Mouse (Mus musculus): ENCODE results near the gene Cbln4. TPM values are rescaled to one million over a fixed set of nuclear protein-coding genes. Genes with fewer than 3 reads are reported as not detected.
A peak's percentile ranks its signal among the peaks of the same experiment; 100 is the strongest.

Gene Cbln4
- polyA plus RNA-seq (2015; fragmentation: Nextera tagmentation; extraction: Ambion mirVana) = 3.7 and 5.7 TPM in 2 replicates

DNA sequence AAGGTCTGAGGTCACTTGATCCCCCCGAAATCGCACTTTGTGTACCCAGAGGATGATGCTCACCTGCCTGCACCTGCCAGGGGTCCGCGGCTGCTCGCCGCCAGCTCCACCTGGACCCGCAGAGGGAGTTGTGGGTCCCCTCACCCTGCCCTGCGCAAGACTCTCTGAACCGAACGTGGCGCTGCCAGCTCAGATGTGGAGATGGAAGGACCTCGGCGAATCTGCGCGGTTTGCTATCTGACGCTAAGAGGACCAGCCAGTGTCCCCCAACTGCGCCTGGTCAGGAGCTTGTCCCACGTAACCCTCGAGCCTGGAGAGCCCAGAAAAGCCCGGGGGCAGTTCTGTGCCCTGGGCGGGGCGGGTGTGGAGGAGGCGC, at the start of gene Cbln4:
TSS of gene Cbln4 (minus strand) at position 232 of the 376 bp plus-strand sequence.
- Histone ChIP-seq H3K36me3 (ENCODE audit: poor library complexity, severe bottlenecking) (no peaks in the 10 kb centered on the region), H3K27me3 (peaks cover 58% of the 10 kb centered on the region), H3K27ac (no peak within 1 kb of the TSS), H3K4me1 (peaks cover 37% of the 10 kb centered on the region), H3K4me2 (peak within 1 kb of the TSS; percentile 87), H3K9me3 (replicated peaks) (no peaks in the 10 kb centered on the region), H3K4me3 (peak within 1 kb of the TSS; percentile 46), H3K9ac (peak within 1 kb of the TSS; percentile 56)
- WGBS = under 1% methylated on average over 23 of the region's 23 CpGs
- no peak for ATAC-seq

DNA sequence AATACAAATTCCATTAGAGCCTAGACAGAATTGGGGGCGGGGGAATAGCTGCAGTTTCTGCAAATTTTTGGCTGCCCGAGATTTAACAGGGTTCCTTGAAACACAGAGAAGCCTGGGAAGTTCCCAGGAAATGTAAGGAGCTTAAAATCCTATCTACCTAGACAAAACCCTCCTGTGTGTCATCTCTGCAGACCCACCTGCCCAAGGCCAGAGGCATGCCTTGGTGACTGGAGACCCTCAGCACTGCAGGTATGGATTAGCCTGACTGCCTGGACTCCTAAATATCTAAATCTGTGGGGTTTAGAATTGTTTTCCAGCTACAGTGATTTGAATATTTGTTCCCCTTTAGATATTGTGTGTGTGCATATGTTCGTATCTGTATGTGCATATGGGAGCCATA, 35.3 kb upstream of the Cbln4 start:
- Histone ChIP-seq H3K9me3 (replicated peaks) (no peaks in the 10 kb centered on the region), H3K9ac (no peak overlapping the region), H3K36me3 (ENCODE audit: poor library complexity, severe bottlenecking) (no peaks in the 10 kb centered on the region), H3K4me1 (no peaks in the 10 kb centered on the region), H3K27ac (no peak overlapping the region), H3K27me3 (no peaks in the 10 kb centered on the region), H3K4me2 (no peak overlapping the region), H3K4me3 (no peak overlapping the region)
- 84% methylated on average over 3 of the region's 3 CpGs for WGBS
- no peak for ATAC-seq

DNA sequence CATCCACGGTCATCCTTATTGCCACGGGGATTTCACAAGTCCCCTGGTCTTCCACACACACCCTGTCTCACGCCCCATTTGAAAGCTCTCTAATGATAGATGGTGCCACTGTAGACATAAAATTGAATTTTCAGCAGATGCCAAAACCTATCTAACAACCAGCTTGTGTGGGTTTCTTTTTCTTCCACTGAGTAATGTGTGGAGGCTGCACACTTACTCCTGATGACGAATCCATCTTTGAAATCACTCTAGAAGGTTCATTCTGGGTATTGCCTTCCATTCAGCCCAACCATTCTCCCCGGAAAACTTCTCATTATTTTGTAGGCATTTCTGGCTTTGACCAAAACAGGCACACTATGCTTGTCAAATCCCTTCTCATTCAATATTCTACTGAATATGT, 33.0 kb upstream of the Cbln4 start:
- Histone ChIP-seq H3K4me2 (no peak overlapping the region), H3K4me1 (no peaks in the 10 kb centered on the region), H3K27me3 (no peaks in the 10 kb centered on the region), H3K9me3 (replicated peaks) (no peaks in the 10 kb centered on the region), H3K27ac (no peak overlapping the region), H3K9ac (no peak overlapping the region), H3K4me3 (no peak overlapping the region), H3K36me3 (ENCODE audit: poor library complexity, severe bottlenecking) (no peaks in the 10 kb centered on the region)
- 91% methylated on average over 5 of the region's 5 CpGs for WGBS
- no peak for ATAC-seq

DNA sequence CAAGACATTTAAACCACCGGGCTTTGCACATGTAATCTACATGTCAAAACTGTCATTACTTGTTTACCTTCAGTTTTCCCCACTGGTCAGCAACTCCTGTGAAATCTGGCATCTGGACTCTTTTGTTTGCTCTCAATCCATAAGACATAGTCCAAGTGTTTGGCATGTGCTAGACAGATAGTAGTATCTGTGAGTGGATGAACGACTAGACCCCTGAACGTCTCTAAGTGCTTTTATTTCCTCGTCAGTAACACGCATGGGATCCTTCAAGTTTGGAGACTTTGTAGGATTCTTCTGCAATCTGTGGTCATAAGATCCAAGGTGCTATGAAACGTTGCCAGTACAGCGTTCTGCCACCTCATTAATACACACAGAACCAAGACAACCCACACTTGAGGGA, 19.6 kb upstream of the Cbln4 start:
- WGBS = 93% methylated on average over 7 of the region's 7 CpGs
- no peak for ATAC-seq
- Histone ChIP-seq H3K4me1 (no peaks in the 10 kb centered on the region), H3K4me3 (no peak overlapping the region), H3K9ac (no peak overlapping the region), H3K4me2 (no peak overlapping the region), H3K27ac (no peak overlapping the region), H3K36me3 (ENCODE audit: poor library complexity, severe bottlenecking) (no peaks in the 10 kb centered on the region), H3K9me3 (replicated peaks) (peaks cover 3% of the 10 kb centered on the region; the same call in 1 of the 2 replicates), H3K27me3 (no peaks in the 10 kb centered on the region)

- Histone ChIP-seq H3K27ac (no peak overlapping the region), H3K4me1 (no peaks in the 10 kb centered on the region), H3K27me3 (no peaks in the 10 kb centered on the region), H3K36me3 (ENCODE audit: poor library complexity, severe bottlenecking) (no peaks in the 10 kb centered on the region), H3K4me2 (no peak overlapping the region), H3K9ac (no peak overlapping the region), H3K4me3 (no peak overlapping the region), H3K9me3 (replicated peaks) (no peaks in the 10 kb centered on the region)
- ATAC-seq = no peak
- WGBS = 57% methylated on average over 3 of the region's 3 CpGs
Measured at GRCm38 (mm10) chr2:172059747-172060146, 16.5 kb upstream of the Cbln4 start.

DNA sequence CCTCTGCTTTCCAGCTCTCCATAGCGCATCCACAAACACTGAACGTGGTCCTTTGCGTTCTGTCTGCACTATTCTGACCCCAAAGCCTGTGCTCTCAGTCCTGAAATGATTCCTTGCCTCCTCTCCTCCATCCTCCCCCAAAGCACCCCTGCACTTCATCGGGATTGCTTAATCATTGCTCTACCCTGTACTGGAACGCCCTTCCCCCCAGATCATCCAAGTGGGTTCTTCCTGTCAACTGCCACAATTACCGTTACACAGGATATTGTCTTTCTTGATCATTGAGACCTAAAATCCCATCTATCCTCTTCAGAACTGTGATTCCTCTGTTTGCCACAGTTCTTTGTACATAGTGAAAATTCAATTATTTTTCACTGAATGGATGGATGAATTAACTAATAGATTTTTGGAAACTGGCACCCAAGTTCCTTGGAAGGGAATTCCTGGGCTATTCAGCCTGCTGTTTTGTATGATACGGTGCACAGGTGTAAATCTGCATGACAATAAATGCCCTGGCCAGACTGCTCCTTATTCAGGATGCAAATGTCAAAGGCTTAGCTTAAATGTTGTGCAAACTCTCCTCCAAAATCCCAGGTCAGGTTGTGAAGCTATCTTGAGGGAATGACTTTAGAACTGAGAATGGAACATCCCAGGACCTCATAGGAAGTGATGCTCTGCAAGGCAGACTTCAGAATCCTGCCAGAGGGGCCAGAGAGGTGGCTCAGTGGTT, 15.8 kb upstream of the Cbln4 start:
- no peaks in the 10 kb centered on the region for H3K9me3 ChIP-seq (replicated peaks)
- H3K36me3 ChIP-seq (ENCODE audit: poor library complexity, severe bottlenecking) = no peaks in the 10 kb centered on the region
- H3K4me3 ChIP-seq = no peak overlapping the region
- ATAC-seq = no peak
- H3K27ac ChIP-seq = no peak overlapping the region
- no peaks in the 10 kb centered on the region for H3K4me1 ChIP-seq
- H3K27me3 ChIP-seq = no peaks in the 10 kb centered on the region
- no peak overlapping the region for H3K4me2 ChIP-seq
- no peak overlapping the region for H3K9ac ChIP-seq
- WGBS = 66% methylated on average over 7 of the region's 7 CpGs

GRCm38 (mm10) chr2:172046002-172046401, 2.7 kb upstream of the Cbln4 start:
- Histone ChIP-seq H3K9ac (no peak overlapping the region), H3K4me2 (no peak overlapping the region), H3K4me3 (no peak overlapping the region), H3K9me3 (replicated peaks) (no peaks in the 10 kb centered on the region), H3K27ac (no peak overlapping the region), H3K36me3 (ENCODE audit: poor library complexity, severe bottlenecking) (no peaks in the 10 kb centered on the region), H3K4me1 (peaks cover 25% of the 10 kb centered on the region), H3K27me3 (peaks cover 41% of the 10 kb centered on the region)
- ATAC-seq = no peak
- WGBS = 68% methylated on average over 7 of the region's 7 CpGs

DNA sequence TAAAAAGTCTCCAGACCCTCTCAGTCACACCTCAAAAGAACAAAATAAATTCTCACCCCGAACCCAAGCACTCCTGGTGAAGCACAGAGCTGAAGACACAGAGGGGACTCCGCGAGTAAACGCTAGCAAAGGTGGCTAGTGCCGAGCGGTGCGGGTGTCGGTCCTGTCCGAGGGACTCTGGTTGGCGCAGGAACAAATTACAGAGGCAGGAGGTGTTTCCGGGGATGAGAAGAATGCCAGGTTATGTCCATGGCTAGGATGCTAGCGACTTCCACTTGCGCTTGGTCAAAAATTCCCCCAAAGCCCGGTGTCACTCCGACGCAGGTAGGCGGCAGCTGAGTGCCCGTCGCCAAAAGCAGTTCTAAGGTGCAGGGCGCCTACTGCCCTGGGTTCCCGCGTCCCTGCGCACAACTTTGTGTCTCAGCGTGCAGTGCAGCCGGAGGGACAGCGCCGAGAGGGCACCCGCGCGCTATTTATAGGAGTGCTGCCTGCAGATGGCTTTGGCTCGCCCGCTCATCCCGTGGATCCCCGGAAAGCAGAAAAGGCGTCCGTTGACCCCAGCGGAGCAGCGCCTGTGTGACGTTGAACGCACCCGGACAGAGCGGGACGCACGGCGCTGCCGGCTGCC, 545 bp downstream of the Cbln4 start:
- ATAC-seq = 0 out of 2 replicates have a peak, but pooled peaks have one; percentile 16
- Histone ChIP-seq H3K36me3 (ENCODE audit: poor library complexity, severe bottlenecking) (no peaks in the 10 kb centered on the region), H3K4me1 (peaks cover 37% of the 10 kb centered on the region), H3K4me2 (peak overlapping the region; percentile 87), H3K27me3 (peaks cover 58% of the 10 kb centered on the region), H3K9ac (peak overlapping the region; percentile 56), H3K4me3 (peak overlapping the region; percentile 46), H3K9me3 (replicated peaks) (no peaks in the 10 kb centered on the region), H3K27ac (no peak overlapping the region)
- WGBS = under 1% methylated on average over 46 of the region's 46 CpGs

DNA sequence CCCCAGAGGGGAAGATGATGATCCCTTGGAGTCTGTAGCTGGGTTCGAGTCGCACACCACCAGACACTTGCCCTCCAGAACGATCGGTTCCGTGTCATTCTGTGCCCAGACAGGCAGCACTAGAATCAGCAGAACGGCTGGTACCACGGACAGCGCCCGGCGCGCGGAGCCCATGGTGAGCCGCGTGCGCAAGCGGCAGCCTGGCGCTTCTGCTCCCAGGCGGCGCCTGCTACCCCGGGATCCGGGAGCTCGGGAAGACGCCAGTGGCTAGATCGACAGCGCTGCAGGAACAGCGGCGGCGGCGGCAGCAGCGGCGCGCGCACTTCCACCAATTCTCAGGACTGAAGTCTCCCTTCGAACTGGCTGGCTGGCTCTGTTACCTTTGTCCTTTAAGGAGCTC, 1.1 kb downstream of the Cbln4 start:
- peak; percentile 77 for ATAC-seq
- no peak overlapping the region for H3K27ac ChIP-seq
- WGBS = under 1% methylated on average over 34 of the region's 34 CpGs
- H3K4me2 ChIP-seq = peak overlapping the region; percentile 87
- peak overlapping the region; percentile 46 for H3K4me3 ChIP-seq
- peak overlapping the region; percentile 56 for H3K9ac ChIP-seq
- H3K4me1 ChIP-seq = peaks cover 37% of the 10 kb centered on the region
- no peaks in the 10 kb centered on the region for H3K9me3 ChIP-seq (replicated peaks)
- no peaks in the 10 kb centered on the region for H3K36me3 ChIP-seq (ENCODE audit: poor library complexity, severe bottlenecking)
- peaks cover 58% of the 10 kb centered on the region for H3K27me3 ChIP-seq

- 41% methylated on average over 10 of the region's 10 CpGs for WGBS
- H3K4me1 ChIP-seq = peaks cover 37% of the 10 kb centered on the region
- H3K9ac ChIP-seq = no peak overlapping the region
- H3K27ac ChIP-seq = no peak overlapping the region
- H3K9me3 ChIP-seq (replicated peaks) = no peaks in the 10 kb centered on the region
- peak overlapping the region; percentile 46; the same call in 1 of the 2 replicates for H3K4me3 ChIP-seq
- H3K4me2 ChIP-seq = peak overlapping the region; percentile 87
- H3K36me3 ChIP-seq (ENCODE audit: poor library complexity, severe bottlenecking) = no peaks in the 10 kb centered on the region
- peaks cover 58% of the 10 kb centered on the region for H3K27me3 ChIP-seq
- ATAC-seq = no peak
Measured at GRCm38 (mm10) chr2:172040859-172041258, 2.4 kb downstream of the Cbln4 start.

DNA sequence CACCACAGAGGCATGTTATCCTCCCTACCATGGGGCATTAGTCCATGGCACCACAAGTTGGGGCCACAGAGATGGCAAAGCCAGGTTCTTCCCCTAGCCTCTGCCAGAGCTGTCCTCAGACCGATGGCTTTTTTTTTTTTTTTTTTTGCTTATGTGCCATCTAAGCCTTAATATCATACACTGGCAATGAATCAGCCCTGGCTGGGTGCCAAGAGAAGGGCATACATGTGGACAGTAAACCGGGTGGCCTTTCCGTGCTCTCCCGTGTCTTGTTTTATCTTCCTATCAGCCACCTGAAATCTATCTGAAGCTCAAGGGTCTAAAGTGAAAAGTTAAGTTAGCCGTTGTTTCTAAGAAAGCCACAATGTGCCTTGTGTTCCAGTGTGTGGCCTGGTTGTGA, 3.7 kb downstream of the Cbln4 start:
- no peak overlapping the region for H3K9ac ChIP-seq

DNA sequence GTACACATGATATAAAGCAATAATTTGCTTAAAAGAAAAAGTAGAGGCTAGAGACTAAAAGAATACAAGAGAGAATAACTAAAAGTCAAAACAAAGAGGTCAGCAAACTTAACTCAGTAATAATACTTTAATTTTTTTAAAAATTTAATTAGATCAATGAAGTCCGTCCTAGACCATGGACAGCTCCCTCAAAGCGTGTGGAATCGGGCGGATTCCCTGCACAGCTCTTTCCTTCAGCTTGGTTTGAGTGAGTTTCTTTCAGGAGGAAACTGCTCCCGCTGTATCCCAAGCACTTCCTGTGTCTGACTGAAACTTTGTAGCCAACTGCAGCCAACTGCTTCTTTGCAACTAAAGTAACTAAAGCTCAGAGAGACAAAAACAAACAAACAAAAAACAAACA, 9.0 kb downstream of the Cbln4 start:
- Histone ChIP-seq H3K4me1 (no peaks in the 10 kb centered on the region), H3K27ac (no peak overlapping the region), H3K4me2 (no peak overlapping the region), H3K36me3 (ENCODE audit: poor library complexity, severe bottlenecking) (no peaks in the 10 kb centered on the region), H3K27me3 (peaks cover under 1% of the 10 kb centered on the region; the same call in 1 of the 2 replicates), H3K9me3 (replicated peaks) (no peaks in the 10 kb centered on the region), H3K4me3 (no peak overlapping the region), H3K9ac (no peak overlapping the region)
- WGBS = 58% methylated on average over 5 of the region's 5 CpGs
- ATAC-seq = no peak

More for the DNA sequence above, 3.7 kb downstream of the Cbln4 start:
- Histone ChIP-seq H3K27me3 (peaks cover 53% of the 10 kb centered on the region), H3K4me1 (peaks cover 37% of the 10 kb centered on the region), H3K9me3 (replicated peaks) (no peaks in the 10 kb centered on the region), H3K4me2 (no peak overlapping the region), H3K27ac (no peak overlapping the region), H3K4me3 (no peak overlapping the region), H3K36me3 (ENCODE audit: poor library complexity, severe bottlenecking) (no peaks in the 10 kb centered on the region)
- 88% methylated on average over 5 of the region's 5 CpGs for WGBS
- no peak for ATAC-seq
